Mouse (Mus musculus): ENCODE data around the gene Zgpat. TPM values are rescaled to one million over a fixed set of nuclear protein-coding genes. Genes with fewer than 3 reads are reported as not detected.
A peak's percentile ranks its signal among the peaks of the same experiment; 100 is the strongest.

The Zgpat gene
- 52.3 and 54.7 TPM in 2 replicates for polyA plus RNA-seq (2014; fragmentation: Nextera tagmentation; extraction: Ambion mirVana)

GRCm38 (mm10) chr2:181364860-181365596, at the start of gene Zgpat, which contains the start of gene Arfrp1:
TSS of gene Zgpat (plus strand) at chr2:181364928.
TSS of gene Arfrp1 (minus strand) at chr2:181365404.
- peak within 1 kb of the TSS; percentile 72 for H3K4me2 ChIP-seq (ENCODE audit: low read depth, low read length, severe bottlenecking)
- H3K9ac ChIP-seq (ENCODE audit: low read length) = peak within 1 kb of the TSS; percentile 78
- H3K4me1 ChIP-seq (replicated peaks; ENCODE audit: control insufficient read depth, insufficient read depth, low read length) = peaks cover 8% of the 10 kb centered on the region; the same call in 1 of the 2 replicates
- no peaks in the 10 kb centered on the region for H3K27me3 ChIP-seq (ENCODE audit: control insufficient read depth, insufficient read depth, low read length)
- peak within 1 kb of the TSS; percentile 84 for H3K4me3 ChIP-seq (ENCODE audit: low read depth, low read length)
- peaks cover 5% of the 10 kb centered on the region; the same call in 1 of the 2 replicates for H3K36me3 ChIP-seq (ENCODE audit: control insufficient read depth, insufficient read depth, low read length)
- ATAC-seq (replicated peaks; ENCODE audit: low FRiP score) = peak; percentile 93
- peak; percentile 93 for DNase-seq (ENCODE audit: low spot score)
- peak within 1 kb of the TSS; percentile 84 for H3K27ac ChIP-seq (ENCODE audit: low read depth, low read length)
- under 1% methylated on average over 67 of the region's 71 CpGs for WGBS
- H3K9me3 ChIP-seq (ENCODE audit: control insufficient read depth, low read length) = no peaks in the 10 kb centered on the region

DNA sequence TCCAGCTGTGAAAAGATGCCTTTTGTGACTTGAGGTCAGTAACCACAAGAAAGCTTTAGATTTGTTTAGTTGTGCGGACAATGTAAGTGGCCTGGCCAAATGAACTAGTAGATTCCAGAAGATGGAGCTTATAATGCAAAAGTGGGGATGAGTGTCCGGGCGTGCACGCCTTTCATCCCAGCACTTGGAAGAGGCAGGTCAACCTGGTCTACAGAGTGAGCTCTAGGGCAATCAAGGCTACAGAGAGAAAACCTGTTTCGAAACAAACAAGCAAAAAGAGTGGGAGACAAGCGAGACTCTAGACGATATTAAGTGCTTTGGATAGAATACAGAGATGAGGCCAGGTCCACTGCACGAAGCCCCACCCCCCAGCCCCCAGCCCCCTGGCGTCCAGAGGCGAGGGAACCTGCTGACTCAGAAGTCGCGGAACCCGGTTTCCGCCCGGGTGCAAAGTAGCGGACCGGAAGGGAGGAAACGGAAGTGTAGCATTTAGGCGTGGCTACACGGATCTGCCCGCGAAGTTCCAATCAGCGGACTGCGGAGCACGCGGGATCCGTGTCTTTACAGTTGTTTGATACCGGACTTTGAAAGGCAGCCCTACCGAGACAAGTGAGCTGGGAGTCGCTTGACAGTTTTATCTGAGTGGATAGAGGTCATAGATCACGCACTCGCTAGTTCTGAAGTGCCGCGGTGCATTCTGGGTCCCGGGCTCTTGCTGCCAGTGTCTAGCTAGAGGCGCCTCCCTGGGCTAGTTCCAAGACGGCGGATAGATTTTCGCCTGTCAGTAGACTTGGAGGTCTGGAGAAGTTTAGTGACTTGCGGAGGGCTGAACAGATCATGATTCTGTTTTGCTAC, 45.3 kb upstream of the Zgpat start, which contains the start of gene Rtel1:
Gene Rtel1, plus strand, starts transcription at position 492 of the 855 bp plus-strand sequence.
- H3K27me3 ChIP-seq (ENCODE audit: control insufficient read depth, insufficient read depth, low read length) = no peaks in the 10 kb centered on the region; the same call in 1 of the 2 replicates
- no peaks in the 10 kb centered on the region; the same call in 1 of the 2 replicates for H3K36me3 ChIP-seq (ENCODE audit: control insufficient read depth, insufficient read depth, low read length)
- peak within 1 kb of the TSS; percentile 58 for H3K9ac ChIP-seq (ENCODE audit: low read length)
- H3K27ac ChIP-seq (ENCODE audit: low read depth, low read length) = 0 out of 2 replicates have a peak within 1 kb of the TSS, but pooled peaks have one; percentile 4
- WGBS = 7% methylated on average over 40 of the region's 40 CpGs
- no peaks in the 10 kb centered on the region for H3K9me3 ChIP-seq (ENCODE audit: control insufficient read depth, low read length)
- peak; percentile 94 for ATAC-seq (replicated peaks; ENCODE audit: low FRiP score)
- H3K4me2 ChIP-seq (ENCODE audit: low read depth, low read length, severe bottlenecking) = peak within 1 kb of the TSS; percentile 62
- H3K4me3 ChIP-seq (ENCODE audit: low read depth, low read length) = peak within 1 kb of the TSS; percentile 51
- DNase-seq (ENCODE audit: low spot score) = peak; percentile 92
- H3K4me1 ChIP-seq (replicated peaks; ENCODE audit: control insufficient read depth, insufficient read depth, low read length) = peaks cover 3% of the 10 kb centered on the region; the same call in 1 of the 2 replicates

DNA sequence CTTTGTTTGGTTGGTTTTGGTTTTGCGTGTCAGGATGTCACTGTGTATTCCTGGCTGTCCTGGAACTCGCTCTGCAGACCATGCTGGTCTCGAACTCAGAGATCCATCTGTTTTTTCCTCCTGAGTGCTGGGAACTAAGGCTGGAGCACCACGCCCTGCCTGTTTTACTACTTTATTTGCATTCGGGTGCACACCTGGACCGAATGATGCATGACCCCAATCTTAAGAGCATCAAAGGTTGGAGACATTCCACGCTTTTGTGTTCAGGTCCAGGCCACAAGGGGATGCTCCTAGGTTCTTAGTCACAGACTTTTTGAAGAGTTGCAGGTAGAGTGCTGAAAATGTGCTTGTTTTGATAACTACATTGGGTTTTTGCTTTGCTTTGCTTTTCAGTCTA, 44.6 kb upstream of the Zgpat start:
- peaks cover 3% of the 10 kb centered on the region; the same call in 1 of the 2 replicates for H3K4me1 ChIP-seq (replicated peaks; ENCODE audit: control insufficient read depth, insufficient read depth, low read length)
- H3K4me3 ChIP-seq (ENCODE audit: low read depth, low read length) = peak overlapping the region; percentile 51
- peak overlapping the region; percentile 58 for H3K9ac ChIP-seq (ENCODE audit: low read length)
- H3K27me3 ChIP-seq (ENCODE audit: control insufficient read depth, insufficient read depth, low read length) = no peaks in the 10 kb centered on the region
- ATAC-seq (replicated peaks; ENCODE audit: low FRiP score) (no peak), DNase-seq (ENCODE audit: low spot score) (no peak)
- no peaks in the 10 kb centered on the region; the same call in 1 of the 2 replicates for H3K36me3 ChIP-seq (ENCODE audit: control insufficient read depth, insufficient read depth, low read length)
- WGBS = 13% methylated on average over 7 of the region's 7 CpGs
- H3K4me2 ChIP-seq (ENCODE audit: low read depth, low read length, severe bottlenecking) = peak overlapping the region; percentile 62
- H3K9me3 ChIP-seq (ENCODE audit: control insufficient read depth, low read length) = no peaks in the 10 kb centered on the region
- no peak overlapping the region for H3K27ac ChIP-seq (ENCODE audit: low read depth, low read length)

DNA sequence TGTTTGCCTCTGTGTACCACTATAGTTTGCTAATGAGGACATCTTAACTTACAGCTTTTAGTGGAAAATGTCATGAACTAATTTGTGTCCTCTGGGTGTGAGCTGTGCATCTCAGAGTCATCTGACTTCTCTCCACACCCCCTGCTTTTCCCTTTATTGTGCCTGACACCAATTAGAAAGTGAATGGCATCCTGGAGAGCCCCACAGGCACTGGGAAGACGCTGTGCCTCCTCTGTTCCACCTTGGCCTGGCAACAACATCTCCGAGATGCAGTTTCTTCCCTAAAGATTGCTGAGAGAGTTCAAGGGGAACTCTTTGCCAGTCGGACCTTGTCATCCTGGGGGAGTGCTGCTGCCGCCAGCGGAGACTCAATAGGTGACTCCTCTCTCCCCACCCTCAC, 42.6 kb upstream of the Zgpat start:
- Histone ChIP-seq H3K27me3 (ENCODE audit: control insufficient read depth, insufficient read depth, low read length) (no peaks in the 10 kb centered on the region), H3K36me3 (ENCODE audit: control insufficient read depth, insufficient read depth, low read length) (no peaks in the 10 kb centered on the region; the same call in 1 of the 2 replicates), H3K4me2 (ENCODE audit: low read depth, low read length, severe bottlenecking) (no peak overlapping the region), H3K9me3 (ENCODE audit: control insufficient read depth, low read length) (no peaks in the 10 kb centered on the region), H3K27ac (ENCODE audit: low read depth, low read length) (no peak overlapping the region), H3K9ac (ENCODE audit: low read length) (no peak overlapping the region), H3K4me1 (replicated peaks; ENCODE audit: control insufficient read depth, insufficient read depth, low read length) (peaks cover 3% of the 10 kb centered on the region; the same call in 1 of the 2 replicates), H3K4me3 (ENCODE audit: low read depth, low read length) (no peak overlapping the region)
- ATAC-seq (replicated peaks; ENCODE audit: low FRiP score) (no peak), DNase-seq (ENCODE audit: low spot score) (no peak)
- WGBS = 81% methylated on average over 5 of the region's 5 CpGs

DNA sequence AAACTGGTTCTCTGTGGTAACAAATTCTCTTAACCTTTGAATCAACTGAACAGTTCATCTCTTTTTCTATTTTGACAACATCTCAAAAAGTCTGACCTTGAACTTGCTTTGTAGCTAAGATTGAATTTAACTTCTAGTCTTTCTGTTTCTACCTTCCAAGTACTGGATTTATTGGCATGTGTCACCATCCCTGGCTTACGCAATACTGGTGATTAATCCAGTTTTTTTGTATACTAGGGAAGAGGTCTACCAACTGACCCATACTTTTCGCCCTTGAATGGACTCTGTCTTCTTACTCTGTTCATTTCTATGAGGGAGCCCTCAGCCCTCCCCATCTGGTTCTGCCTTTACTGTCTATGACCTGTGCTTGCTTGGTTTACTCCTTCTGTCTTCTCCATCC, 38.6 kb upstream of the Zgpat start:
- no peak for DNase-seq (ENCODE audit: low spot score)
- WGBS = 94% methylated on average over 2 of the region's 2 CpGs

GRCm38 (mm10) chr2:181332542-181332941, 32.2 kb upstream of the Zgpat start:
- ATAC-seq (replicated peaks; ENCODE audit: low FRiP score) (no peak), DNase-seq (ENCODE audit: low spot score) (no peak)
- H3K9me3 ChIP-seq (ENCODE audit: control insufficient read depth, low read length) = no peaks in the 10 kb centered on the region
- H3K4me1 ChIP-seq (replicated peaks; ENCODE audit: control insufficient read depth, insufficient read depth, low read length) = no peaks in the 10 kb centered on the region
- no peaks in the 10 kb centered on the region; the same call in 1 of the 2 replicates for H3K36me3 ChIP-seq (ENCODE audit: control insufficient read depth, insufficient read depth, low read length)
- no peaks in the 10 kb centered on the region for H3K27me3 ChIP-seq (ENCODE audit: control insufficient read depth, insufficient read depth, low read length)
- H3K4me3 ChIP-seq (ENCODE audit: low read depth, low read length) = no peak overlapping the region
- H3K9ac ChIP-seq (ENCODE audit: low read length) = no peak overlapping the region
- no peak overlapping the region for H3K27ac ChIP-seq (ENCODE audit: low read depth, low read length)
- no peak overlapping the region for H3K4me2 ChIP-seq (ENCODE audit: low read depth, low read length, severe bottlenecking)

More for the DNA sequence above, 38.6 kb upstream of the Zgpat start:
- ATAC-seq (replicated peaks; ENCODE audit: low FRiP score) = no peak
- Histone ChIP-seq H3K4me1 (replicated peaks; ENCODE audit: control insufficient read depth, insufficient read depth, low read length) (no peaks in the 10 kb centered on the region), H3K36me3 (ENCODE audit: control insufficient read depth, insufficient read depth, low read length) (no peaks in the 10 kb centered on the region; the same call in 1 of the 2 replicates), H3K9me3 (ENCODE audit: control insufficient read depth, low read length) (no peaks in the 10 kb centered on the region), H3K9ac (ENCODE audit: low read length) (no peak overlapping the region), H3K27me3 (ENCODE audit: control insufficient read depth, insufficient read depth, low read length) (no peaks in the 10 kb centered on the region), H3K27ac (ENCODE audit: low read depth, low read length) (no peak overlapping the region), H3K4me2 (ENCODE audit: low read depth, low read length, severe bottlenecking) (no peak overlapping the region), H3K4me3 (ENCODE audit: low read depth, low read length) (no peak overlapping the region)

GRCm38 (mm10) chr2:181334023-181334422, 30.7 kb upstream of the Zgpat start:
- peak; percentile 70 for DNase-seq (ENCODE audit: low spot score)
- ATAC-seq (replicated peaks; ENCODE audit: low FRiP score) = 0 out of 2 replicates have a peak, but pooled peaks have one; percentile 42
- Histone ChIP-seq H3K9ac (ENCODE audit: low read length) (no peak overlapping the region), H3K4me1 (replicated peaks; ENCODE audit: control insufficient read depth, insufficient read depth, low read length) (no peaks in the 10 kb centered on the region), H3K9me3 (ENCODE audit: control insufficient read depth, low read length) (no peaks in the 10 kb centered on the region), H3K4me3 (ENCODE audit: low read depth, low read length) (no peak overlapping the region), H3K27me3 (ENCODE audit: control insufficient read depth, insufficient read depth, low read length) (no peaks in the 10 kb centered on the region), H3K4me2 (ENCODE audit: low read depth, low read length, severe bottlenecking) (no peak overlapping the region), H3K27ac (ENCODE audit: low read depth, low read length) (no peak overlapping the region), H3K36me3 (ENCODE audit: control insufficient read depth, insufficient read depth, low read length) (no peaks in the 10 kb centered on the region; the same call in 1 of the 2 replicates)
- WGBS = 56% methylated on average over 3 of the region's 3 CpGs

- WGBS = 91% methylated on average over 4 of the region's 4 CpGs
Observed at GRCm38 (mm10) chr2:181340426-181340825, 24.3 kb upstream of the Zgpat start.

More at GRCm38 (mm10) chr2:181340426-181340825, 24.3 kb upstream of the Zgpat start:
- Histone ChIP-seq H3K36me3 (ENCODE audit: control insufficient read depth, insufficient read depth, low read length) (no peaks in the 10 kb centered on the region; the same call in 1 of the 2 replicates), H3K4me3 (ENCODE audit: low read depth, low read length) (no peak overlapping the region), H3K4me1 (replicated peaks; ENCODE audit: control insufficient read depth, insufficient read depth, low read length) (no peaks in the 10 kb centered on the region), H3K9me3 (ENCODE audit: control insufficient read depth, low read length) (no peaks in the 10 kb centered on the region), H3K27me3 (ENCODE audit: control insufficient read depth, insufficient read depth, low read length) (no peaks in the 10 kb centered on the region), H3K9ac (ENCODE audit: low read length) (no peak overlapping the region), H3K27ac (ENCODE audit: low read depth, low read length) (no peak overlapping the region), H3K4me2 (ENCODE audit: low read depth, low read length, severe bottlenecking) (no peak overlapping the region)
- no peak for DNase-seq (ENCODE audit: low spot score)
- ATAC-seq (replicated peaks; ENCODE audit: low FRiP score) = no peak
